Mouse (Mus musculus): ENCODE results near the gene Slc2a12. TPM values are rescaled to one million over a fixed set of nuclear protein-coding genes. Genes with fewer than 3 reads are reported as not detected.

Slc2a12 gene
- total RNA-seq (2015), result not detected in 2 replicates
- total RNA-seq (2017), result 0.11 TPM in 1 of 2 replicates, not detected in the other

DNA sequence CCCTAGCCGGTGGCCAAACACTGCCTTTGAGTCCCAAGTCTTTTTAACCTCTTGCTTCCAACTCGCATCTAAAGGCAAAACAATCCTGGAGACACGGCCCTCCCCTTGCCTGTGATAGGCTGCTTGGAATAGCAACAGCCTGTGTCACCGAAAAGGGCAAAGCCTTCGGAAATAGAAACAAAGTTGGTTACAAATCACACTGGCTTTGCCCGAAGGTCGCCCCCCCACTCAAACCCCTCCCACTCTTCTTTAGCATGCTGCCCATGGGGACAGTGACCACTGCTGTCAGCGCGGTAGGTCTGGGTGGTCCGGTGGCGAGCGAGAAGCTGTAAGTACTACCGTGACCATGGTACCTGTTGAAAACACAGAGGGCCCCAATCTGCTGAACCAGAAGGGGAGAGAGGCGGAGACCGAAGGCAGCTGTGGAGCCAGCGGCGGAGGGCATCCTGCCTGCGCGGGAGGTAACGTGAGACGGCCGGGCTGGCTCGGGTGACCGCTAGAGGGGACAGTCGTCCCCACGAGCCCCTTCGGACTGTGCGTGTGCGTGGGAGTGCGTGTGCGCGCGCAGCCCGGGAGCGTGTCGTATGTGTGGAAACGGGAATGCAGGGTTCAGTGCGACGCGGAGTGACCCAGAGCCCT is at the start of gene Slc2a12:
TSS of gene Slc2a12 (plus strand) at position 159 of the 639 bp plus-strand sequence.
- ATAC-seq (ENCODE audit: poor library complexity, severe bottlenecking), result peak; percentile 27; the same call in 1 of the 2 replicates

DNA sequence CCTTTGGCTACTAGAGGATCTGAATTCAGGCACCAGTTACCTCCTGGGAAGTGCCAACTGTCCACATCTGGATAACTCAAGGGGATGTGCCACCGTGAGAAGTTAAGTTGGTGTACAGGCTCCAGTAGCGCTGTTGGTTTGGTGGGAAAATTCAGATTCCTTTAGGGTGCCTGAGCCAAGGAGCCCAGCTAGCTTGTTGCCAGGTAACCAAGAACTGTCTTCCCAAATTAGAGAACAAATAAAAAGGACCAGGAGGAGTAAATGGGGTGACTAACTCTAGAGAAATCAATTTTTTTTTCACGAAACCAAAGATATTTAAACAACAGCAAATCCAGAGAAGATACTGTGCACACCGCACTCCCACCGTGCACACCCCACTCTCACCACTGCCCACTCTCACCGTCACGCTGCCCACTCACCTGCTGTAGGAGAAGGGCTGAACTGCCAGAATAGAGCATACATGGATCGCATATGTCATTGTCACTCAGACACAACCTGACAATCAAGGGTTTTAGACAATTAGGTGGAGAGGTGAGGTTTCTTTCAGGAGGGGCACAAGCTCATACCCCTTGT is 45.8 kb upstream of the Slc2a12 start:
- no peak for ATAC-seq (ENCODE audit: poor library complexity, severe bottlenecking)

DNA sequence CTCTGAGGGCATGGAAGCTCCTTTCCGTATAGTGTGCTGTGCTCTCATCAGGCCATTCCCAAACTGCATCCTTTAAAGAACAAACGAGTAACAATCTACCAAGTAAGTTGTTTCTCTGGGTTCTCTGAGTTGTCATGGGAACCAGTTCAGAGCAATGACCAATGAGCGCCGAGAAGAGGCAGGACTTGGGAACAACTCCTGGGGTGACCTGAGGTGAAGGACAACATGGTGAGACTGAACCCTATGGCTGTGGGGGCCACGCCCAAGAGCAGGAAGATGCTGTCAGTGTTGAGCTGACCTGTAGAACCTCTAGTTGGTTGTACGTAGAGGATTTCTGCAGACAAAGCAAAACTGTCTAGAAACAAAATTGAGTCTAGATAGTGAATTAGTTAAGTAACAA is 43.8 kb upstream of the Slc2a12 start:
- ATAC-seq (ENCODE audit: poor library complexity, severe bottlenecking), result no peak

DNA sequence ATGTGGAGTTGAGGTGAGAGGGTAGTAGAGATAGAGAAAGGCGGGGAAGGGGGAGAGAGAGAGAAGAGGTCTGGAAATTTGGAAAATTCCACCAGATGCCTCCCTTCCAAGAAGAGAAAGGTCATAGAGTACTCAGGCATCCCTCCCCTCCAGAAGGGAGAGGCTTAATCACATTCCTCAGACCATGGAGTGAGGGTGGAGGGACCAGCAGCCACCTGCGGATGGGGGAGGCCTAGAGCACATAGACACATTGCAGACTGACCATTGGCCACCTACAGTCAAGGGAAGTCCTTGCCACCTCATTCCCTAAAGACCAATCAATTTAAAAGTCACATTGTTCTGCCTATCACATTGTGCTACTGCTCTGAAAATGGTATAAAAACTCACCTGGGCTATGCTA is 40.0 kb upstream of the Slc2a12 start:
- ATAC-seq (ENCODE audit: poor library complexity, severe bottlenecking), result no peak

- ATAC-seq (ENCODE audit: poor library complexity, severe bottlenecking), result no peak
Observed at GRCm38 (mm10) chr10:22608273-22608672, 36.5 kb upstream of the Slc2a12 start.

DNA sequence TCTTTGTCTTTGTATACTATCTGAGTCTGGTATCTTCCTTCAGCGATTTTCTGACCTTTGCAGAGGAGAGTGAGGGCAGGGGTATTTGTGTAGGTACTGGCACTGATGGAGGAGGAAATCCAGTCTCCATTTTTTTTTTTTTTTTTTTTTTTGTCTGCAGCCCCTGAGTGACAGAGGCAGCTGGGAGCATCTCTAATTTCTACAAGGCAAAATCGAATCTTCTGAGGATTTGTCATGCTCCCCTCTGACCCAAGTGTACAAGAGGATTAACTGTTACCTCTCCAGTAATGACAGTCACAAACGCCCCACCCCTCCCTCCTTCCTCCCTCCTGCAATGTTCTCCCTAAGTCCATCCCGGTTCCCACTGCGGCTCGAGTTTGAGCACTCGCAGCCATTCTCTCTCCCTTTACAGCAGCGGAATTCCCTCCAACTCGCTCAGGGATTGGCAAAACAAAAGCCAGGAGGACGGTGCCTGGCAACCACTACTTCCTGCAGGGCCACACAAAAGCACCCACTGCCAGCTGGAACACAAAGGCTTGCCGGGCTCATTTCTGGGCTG is 35.9 kb upstream of the Slc2a12 start:
- ATAC-seq (ENCODE audit: poor library complexity, severe bottlenecking), result no peak

DNA sequence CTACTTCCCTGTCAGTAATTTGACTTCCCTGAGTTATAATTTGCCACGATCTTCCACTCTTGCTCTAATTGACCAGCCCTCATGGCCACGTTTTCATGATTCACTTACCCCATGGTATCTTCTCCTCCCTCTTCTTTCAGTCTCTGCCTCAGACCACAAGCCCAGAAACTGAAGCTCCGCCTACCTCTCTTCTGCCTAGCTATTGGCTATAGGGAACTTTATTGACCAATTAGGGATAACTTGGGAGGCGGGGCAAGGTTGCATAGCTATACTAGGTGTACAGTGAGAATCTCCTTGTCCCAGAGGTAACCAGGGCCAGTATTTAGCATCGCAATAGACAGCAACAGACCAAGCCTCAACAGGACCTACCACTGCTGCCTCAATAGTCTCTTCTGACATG is 31.5 kb upstream of the Slc2a12 start:
- ATAC-seq (ENCODE audit: poor library complexity, severe bottlenecking), result no peak

- no peak for ATAC-seq (ENCODE audit: poor library complexity, severe bottlenecking)
Observed at GRCm38 (mm10) chr10:22614554-22614953, 30.3 kb upstream of the Slc2a12 start.

- ATAC-seq (ENCODE audit: poor library complexity, severe bottlenecking), result no peak
Observed at GRCm38 (mm10) chr10:22615309-22615708, 29.5 kb upstream of the Slc2a12 start.

GRCm38 (mm10) chr10:22618842-22619241 is 26.0 kb upstream of the Slc2a12 start:
- no peak for ATAC-seq (ENCODE audit: poor library complexity, severe bottlenecking)

GRCm38 (mm10) chr10:22628832-22629231 is 16.0 kb upstream of the Slc2a12 start:
- ATAC-seq (ENCODE audit: poor library complexity, severe bottlenecking), result no peak

DNA sequence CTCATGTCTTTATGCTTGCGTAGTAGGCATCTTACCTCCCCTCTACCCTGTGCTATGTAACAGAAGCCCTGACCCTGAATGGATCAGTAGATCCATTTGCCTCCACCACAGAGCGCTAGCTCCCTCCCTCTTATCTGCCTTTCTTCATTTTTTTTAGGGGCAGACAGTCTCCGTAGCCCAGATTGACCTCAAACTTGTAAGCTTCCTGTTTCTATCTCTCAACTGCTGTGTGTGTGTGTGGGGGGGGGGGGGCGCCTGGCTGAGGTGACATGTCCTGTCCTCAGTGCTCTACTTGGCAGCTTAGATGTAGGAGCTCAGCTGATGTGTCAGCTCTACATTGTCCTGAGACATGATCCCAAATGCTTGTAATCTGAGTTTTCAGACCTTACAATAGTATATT is 13.7 kb upstream of the Slc2a12 start:
- ATAC-seq (ENCODE audit: poor library complexity, severe bottlenecking), result no peak

DNA sequence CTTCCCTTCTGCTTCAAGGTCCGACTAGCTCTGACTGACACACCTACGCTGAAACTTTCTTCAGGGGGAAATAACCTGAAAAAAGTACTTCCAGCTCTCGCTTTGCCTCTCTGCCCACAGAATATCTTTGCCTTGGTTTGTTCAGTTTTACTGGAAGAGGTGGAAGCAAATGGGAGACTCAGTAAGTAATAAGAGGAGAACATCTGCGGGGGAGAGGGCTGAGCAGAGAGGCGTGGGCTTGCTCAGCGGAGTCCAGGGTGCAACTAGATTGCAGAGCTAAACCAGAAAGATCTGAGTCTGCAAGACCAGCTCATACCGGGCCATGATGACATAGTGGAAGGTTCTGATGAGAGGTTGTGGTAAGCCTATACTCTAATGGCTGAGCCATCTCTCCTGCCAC is 13.3 kb upstream of the Slc2a12 start:
- ATAC-seq (ENCODE audit: poor library complexity, severe bottlenecking), result no peak

GRCm38 (mm10) chr10:22631956-22632355 is 12.9 kb upstream of the Slc2a12 start:
- ATAC-seq (ENCODE audit: poor library complexity, severe bottlenecking), result no peak

- no peak for ATAC-seq (ENCODE audit: poor library complexity, severe bottlenecking)
Observed at GRCm38 (mm10) chr10:22633406-22634306, 11.2 kb upstream of the Slc2a12 start.

- no peak for ATAC-seq (ENCODE audit: poor library complexity, severe bottlenecking)
Observed at GRCm38 (mm10) chr10:22637241-22637640, 7.6 kb upstream of the Slc2a12 start.

DNA sequence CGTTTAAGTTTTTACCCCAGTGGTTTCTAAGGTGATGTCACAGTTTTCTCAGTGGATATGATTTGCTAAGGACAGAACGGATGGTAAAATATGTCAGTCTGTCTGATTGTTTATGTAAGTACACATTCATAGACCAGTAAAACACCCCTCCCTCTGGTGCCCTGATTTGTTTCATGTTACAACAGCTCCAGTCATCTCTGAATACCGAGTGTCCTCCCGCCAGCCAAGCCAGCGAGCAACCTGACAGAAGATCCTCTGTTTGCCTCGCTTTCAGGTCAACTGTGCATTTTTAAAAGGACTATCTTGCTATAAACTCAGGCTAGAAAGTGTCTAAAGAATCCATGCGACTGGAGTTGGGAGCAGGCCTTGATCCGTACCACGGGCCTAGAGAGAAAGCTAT is 640 bp upstream of the Slc2a12 start:
- no peak for ATAC-seq (ENCODE audit: poor library complexity, severe bottlenecking)

GRCm38 (mm10) chr10:22648702-22649101 is 3.9 kb downstream of the Slc2a12 start:
- no peak for ATAC-seq (ENCODE audit: poor library complexity, severe bottlenecking)

- ATAC-seq (ENCODE audit: poor library complexity, severe bottlenecking), result no peak
Observed at GRCm38 (mm10) chr10:22653820-22654219, 9.0 kb downstream of the Slc2a12 start.

- ATAC-seq (ENCODE audit: poor library complexity, severe bottlenecking), result no peak
Observed at GRCm38 (mm10) chr10:22658534-22659385, 13.9 kb downstream of the Slc2a12 start.

DNA sequence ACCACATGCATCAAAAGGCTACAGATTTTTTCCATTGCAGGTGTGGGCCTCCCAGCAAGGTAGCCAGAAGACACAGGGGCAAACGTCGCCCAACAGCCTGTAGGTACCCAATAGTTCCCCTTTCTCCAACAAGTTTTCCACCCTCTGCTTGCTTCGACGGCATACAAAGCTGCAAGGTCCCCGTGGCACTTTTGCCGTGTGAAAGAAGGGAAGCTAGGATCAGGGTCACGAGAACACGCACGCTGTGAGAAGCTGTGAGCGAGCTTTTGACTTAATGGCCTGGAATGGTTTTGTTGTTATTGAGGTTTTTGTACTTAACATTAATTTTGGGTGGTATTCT is 14.5 kb downstream of the Slc2a12 start:
- no peak for ATAC-seq (ENCODE audit: poor library complexity, severe bottlenecking)

Measured in megakaryocyte, adult 5-6 weeks (primary cell).